Mouse (Mus musculus): ENCODE results near the gene Cracr2a.

DNA sequence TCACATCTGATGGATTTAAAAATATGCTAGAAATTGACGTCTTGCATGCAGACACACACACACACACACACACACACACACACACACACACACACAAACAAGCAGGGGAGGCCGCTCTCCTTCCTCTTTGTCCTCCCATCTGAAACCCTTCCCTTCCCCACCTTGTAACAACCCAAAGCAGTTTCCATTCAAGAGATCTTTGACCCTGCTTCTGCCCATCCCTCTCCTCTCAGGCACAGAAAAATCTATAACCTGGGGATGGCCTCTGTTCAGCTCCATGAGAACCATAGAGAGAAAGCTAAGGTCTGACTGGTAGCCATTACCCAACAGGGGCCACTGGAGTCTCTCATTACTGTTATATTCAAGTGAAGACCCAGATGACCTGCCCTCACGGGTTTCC is 117.9 kb downstream of the Cracr2a start:
- TF ChIP-seq CTCF (IDR thresholded peaks at IDR 0.05; ENCODE audit: low read depth) (no peak), EP300 (IDR thresholded peaks at IDR 0.05; ENCODE audit: low read depth) (no peak)

Measured in liver, embryonic 14.5 days (tissue).